Mouse (Mus musculus) embryo, embryonic 10 days (tissue): Measurements from ENCODE around the gene Olfr13.
"Not testable (repeated sequence)": the region's sequence is repeated elsewhere in the genome, so short reads cannot be mapped to it uniquely, and the experiment has no call there.

Source experiments
- DNase-seq: peaks from one replicate; pipeline ENCODE4 v3.0.0-alpha.2; 2015; ENCODE audit warnings: low spot score

The Olfr13 gene

GRCm38 (mm10) chr6:43171840-43172239, at the start of gene Olfr13:
TSS of gene Olfr13 (plus strand) at chr6:43172140.
- DNase-seq = no peak

- DNase-seq = not testable (repeated sequence)
Observed at GRCm38 (mm10) chr6:43146267-43146666, 25.7 kb upstream of the Olfr13 start, which contains the start of gene Olfr237-ps1. TSS of gene Olfr237-ps1 (plus strand) at chr6:43146567.

- no peak for DNase-seq
Observed at GRCm38 (mm10) chr6:43159502-43159901, 12.4 kb upstream of the Olfr13 start.

GRCm38 (mm10) chr6:43162982-43163381, 9.0 kb upstream of the Olfr13 start, which contains the start of gene Olfr437:
TSS of gene Olfr437 (plus strand) at chr6:43163282.
- DNase-seq = no peak

- DNase-seq = no peak
Observed at GRCm38 (mm10) chr6:43167246-43167645, 4.7 kb upstream of the Olfr13 start.

- no peak for DNase-seq
Observed at GRCm38 (mm10) chr6:43178129-43178528, 6.2 kb downstream of the Olfr13 start.

GRCm38 (mm10) chr6:43178584-43179501, 6.9 kb downstream of the Olfr13 start:
- DNase-seq = no peak

GRCm38 (mm10) chr6:43190986-43191385, 19.0 kb downstream of the Olfr13 start:
- no peak for DNase-seq

- DNase-seq = no peak
Observed at GRCm38 (mm10) chr6:43196781-43197180, 24.8 kb downstream of the Olfr13 start, which contains the start of gene Olfr435. TSS of gene Olfr435 (plus strand) at chr6:43197146.

GRCm38 (mm10) chr6:43198094-43198493, 26.2 kb downstream of the Olfr13 start:
- DNase-seq = no peak

- no peak for DNase-seq
Observed at GRCm38 (mm10) chr6:43202786-43203185, 30.8 kb downstream of the Olfr13 start.

GRCm38 (mm10) chr6:43205355-43205754, 33.4 kb downstream of the Olfr13 start:
- no peak for DNase-seq

GRCm38 (mm10) chr6:43212873-43213272, 40.9 kb downstream of the Olfr13 start, which contains the start of gene Olfr434:
TSS of gene Olfr434 (plus strand) at chr6:43213021.
- not testable (repeated sequence) for DNase-seq
